Mouse (Mus musculus) heart, postnatal 0 days (tissue): ENCODE measurements at regions not wholly inside any gene's neighbourhood (a gene's known extent, or its start where the extent isn't known, plus 50 kb on each side); places are given as distances from the start of the nearest gene placed in this dataset.
A peak's percentile ranks its signal among the peaks of the same experiment; 100 is the strongest.

ENCODE experiments used
- ATAC-seq: fragments of 200-750 bp; cut with Nextera tagmentation; 2 replicates; pipeline ENCODE4 v1.8.0; 2017; ENCODE audit warnings: low read depth, moderate number of reproducible peaks, moderate library complexity; ENCODE audit not compliant: insufficient read depth
- DNase-seq: peaks from one replicate; pipeline ENCODE4 v3.0.0-alpha.2; 2016; ENCODE audit warnings: low spot score
- H3K27ac ChIP-seq: fragments of 300-500 bp; sonication (generic); 2 replicates; pipeline ENCODE4 v1.5.1; 2014; ENCODE audit warnings: low read depth, mild to moderate bottlenecking
- H3K27me3 ChIP-seq: fragments of 300-500 bp; sonication (generic); 2 replicates; pipeline ENCODE4 v1.6.1; 2014; ENCODE audit warnings: low read length, mixed read lengths; ENCODE audit not compliant: control insufficient read depth, insufficient read depth
- H3K36me3 ChIP-seq: fragments of 300-500 bp; sonication (generic); replicated peaks from 2 replicates; pipeline ENCODE4 v1.6.1; 2014; ENCODE audit warnings: low read length, mixed read lengths; ENCODE audit not compliant: control insufficient read depth, insufficient read depth
- H3K4me1 ChIP-seq: fragments of 300-500 bp; sonication (generic); 2 replicates; pipeline ENCODE4 v1.6.1; 2014; ENCODE audit warnings: antibody characterized with exemption; ENCODE audit not compliant: control insufficient read depth, insufficient read depth
- H3K4me2 ChIP-seq: fragments of 300-500 bp; sonication (generic); 2 replicates; pipeline ENCODE4 v1.6.1; 2014; ENCODE audit warnings: low read depth, mild to moderate bottlenecking, low read length, moderate library complexity
- H3K4me3 ChIP-seq: fragments of 300-500 bp; sonication (generic); 2 replicates; pipeline ENCODE4 v1.5.1; 2014; ENCODE audit warnings: low read depth, low read length
- H3K9ac ChIP-seq: fragments of 300-500 bp; sonication (generic); replicated peaks from 2 replicates; pipeline ENCODE4 v1.6.1; 2014; ENCODE audit warnings: low read depth, low read length, mixed read lengths
- H3K9me3 ChIP-seq: fragments of 300-500 bp; sonication (generic); replicated peaks from 2 replicates; pipeline ENCODE4 v1.6.1; 2016; ENCODE audit warnings: low read length; ENCODE audit not compliant: control insufficient read depth
- CTCF ChIP-seq: IDR thresholded peaks from 2 replicates; pipeline ENCODE4 v1.5.1; 2016; ENCODE audit warnings: antibody characterized with exemption, control low read depth, low read depth
- EP300 ChIP-seq: IDR thresholded peaks from 2 replicates; pipeline ENCODE4 v1.6.1; 2016; ENCODE audit warnings: antibody characterized with exemption, low read depth
- WGBS: fragments of 180-500 bp; shearing (Covaris S2); extraction: QIAGEN DNeasy Blood & Tissue Kit; methylation state at CpG from one replicate; pipeline ENCODE4 v1.1.7; 2014; 5-methylcytosine and 5-hydroxymethylcytosine counted together

DNA sequence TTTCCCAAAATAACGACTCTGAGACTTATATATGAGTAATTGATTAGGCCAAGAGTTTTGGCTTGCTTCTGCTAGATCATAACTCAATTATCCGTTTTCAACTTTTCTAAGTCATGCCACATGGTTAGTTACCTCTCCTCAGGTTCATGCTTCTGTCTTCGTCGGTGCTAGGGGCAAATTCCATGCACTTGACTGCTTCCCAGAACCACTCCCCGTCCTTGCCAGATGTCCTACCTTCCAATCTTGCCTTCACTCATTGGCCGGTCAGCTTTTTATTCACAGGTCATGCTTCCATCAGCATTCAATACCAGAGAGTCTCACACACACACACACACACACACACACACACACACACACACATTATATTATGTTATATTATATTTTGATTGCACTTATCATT is 66.4 kb upstream of the Arhgap32 start:
- TF ChIP-seq CTCF: no peak
- TF ChIP-seq EP300: no peak
- Histone ChIP-seq H3K36me3 (no peaks in the 10 kb centered on the region), H3K27me3 (no peaks in the 10 kb centered on the region), H3K9me3 (no peaks in the 10 kb centered on the region), H3K4me2 (no peak overlapping the region), H3K4me3 (no peak overlapping the region), H3K4me1 (peaks cover 7% of the 10 kb centered on the region; the same call in 1 of the 2 replicates), H3K27ac (no peak overlapping the region), H3K9ac (no peak overlapping the region)
- WGBS: 57% methylated on average over 6 of the region's 6 CpGs
- ATAC-seq (no peak), DNase-seq (no peak)

DNA sequence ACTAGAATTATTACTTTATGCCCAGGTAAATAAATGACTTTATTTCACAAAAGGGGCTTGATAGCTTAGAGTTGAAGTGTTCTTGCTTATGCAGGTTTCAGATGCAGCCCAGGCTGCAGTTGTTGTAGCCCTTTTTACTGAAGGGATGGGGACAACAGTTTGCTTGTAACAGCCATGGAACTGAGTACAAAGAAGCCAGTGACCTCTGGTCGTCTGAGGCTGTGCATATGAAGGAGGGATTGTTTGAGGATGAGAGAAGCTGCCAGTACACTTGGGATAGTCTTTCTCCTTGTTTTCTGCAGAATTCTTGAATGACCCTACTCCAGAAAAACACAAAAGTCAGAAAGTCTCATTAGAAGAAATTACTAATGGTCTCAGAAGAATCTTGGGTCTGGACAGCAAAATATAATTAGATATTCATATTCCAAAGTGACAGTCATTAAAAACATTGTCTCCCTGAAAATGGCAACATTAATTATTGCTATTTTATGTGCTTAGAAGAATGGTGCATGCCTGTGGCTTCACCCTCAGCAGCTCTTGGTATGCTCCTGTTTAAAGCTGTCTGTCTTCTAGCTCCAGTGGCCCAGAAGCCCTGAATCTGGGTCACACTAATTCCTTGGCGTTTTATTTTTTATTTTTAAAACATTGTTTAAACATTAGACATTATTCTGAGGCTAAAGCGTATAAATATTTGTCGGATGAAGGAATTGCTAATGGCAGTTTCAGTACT is 61.9 kb upstream of the Arhgap32 start:
- ATAC-seq (no peak), DNase-seq (no peak)
- H3K9me3 ChIP-seq: no peaks in the 10 kb centered on the region
- 70% methylated on average over 4 of the region's 4 CpGs for WGBS
- peaks cover 6% of the 10 kb centered on the region; the same call in 1 of the 2 replicates for H3K4me1 ChIP-seq
- no peaks in the 10 kb centered on the region for H3K27me3 ChIP-seq
- no peaks in the 10 kb centered on the region for H3K36me3 ChIP-seq
- no peak overlapping the region for H3K4me2 ChIP-seq
- H3K9ac ChIP-seq: no peak overlapping the region
- H3K4me3 ChIP-seq: no peak overlapping the region
- no peak for TF ChIP-seq EP300
- no peak for TF ChIP-seq CTCF
- no peak overlapping the region for H3K27ac ChIP-seq

DNA sequence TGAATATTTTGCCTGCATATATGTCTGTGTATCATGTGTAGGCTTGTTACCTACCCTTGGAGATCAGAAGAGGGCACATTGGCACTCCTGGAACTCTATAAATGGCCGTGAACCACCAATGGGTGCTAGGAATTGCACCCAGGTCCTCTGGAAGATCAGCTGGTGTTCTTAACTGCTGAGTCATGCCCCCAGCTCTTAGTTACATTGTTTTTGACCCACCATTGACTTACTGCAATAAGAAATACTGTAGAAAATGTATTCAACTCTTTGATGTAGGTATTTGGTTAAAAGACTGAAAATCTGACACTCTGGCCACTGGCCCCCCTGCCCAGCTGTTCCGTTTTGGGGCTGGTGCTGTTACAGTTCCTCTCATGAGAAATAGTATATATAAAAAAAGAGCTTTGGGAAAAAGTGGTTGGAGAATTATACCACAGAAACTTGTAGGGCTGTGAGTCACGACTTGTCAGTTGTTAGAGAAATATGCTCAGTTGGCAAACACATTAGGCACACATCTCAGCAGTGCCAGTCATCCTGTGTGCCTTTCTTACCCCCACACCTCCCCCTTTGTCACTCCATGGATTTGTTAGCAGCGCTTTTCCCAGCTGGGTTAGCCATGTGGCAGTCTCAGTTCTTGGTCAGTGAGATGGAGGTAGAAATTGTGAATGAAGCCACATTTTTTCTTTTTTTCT is 58.4 kb upstream of the Arhgap32 start:
- no peak overlapping the region for H3K4me2 ChIP-seq

GRCm38 (mm10) chr9:32062740-32063139 is 53.2 kb upstream of the Arhgap32 start:
- TF ChIP-seq CTCF (no peak), EP300 (no peak)
- Histone ChIP-seq H3K9ac (no peak overlapping the region), H3K4me1 (no peaks in the 10 kb centered on the region; the same call in 1 of the 2 replicates), H3K4me3 (no peak overlapping the region), H3K9me3 (no peaks in the 10 kb centered on the region), H3K4me2 (no peak overlapping the region), H3K27me3 (no peaks in the 10 kb centered on the region), H3K36me3 (no peaks in the 10 kb centered on the region), H3K27ac (no peak overlapping the region)
- WGBS: 94% methylated on average over 4 of the region's 4 CpGs
- no peak for DNase-seq
- no peak for ATAC-seq

More for the DNA sequence above, 58.4 kb upstream of the Arhgap32 start:
- Histone ChIP-seq H3K4me3 (no peak overlapping the region), H3K27ac (no peak overlapping the region), H3K4me1 (no peaks in the 10 kb centered on the region), H3K27me3 (no peaks in the 10 kb centered on the region), H3K36me3 (no peaks in the 10 kb centered on the region), H3K9ac (no peak overlapping the region), H3K9me3 (no peaks in the 10 kb centered on the region)
- no peak for DNase-seq
- TF ChIP-seq CTCF (no peak), EP300 (no peak)
- 83% methylated on average over 4 of the region's 4 CpGs for WGBS
- no peak for ATAC-seq

- no peak for ATAC-seq
- 0 out of 2 replicates have a peak overlapping the region, but pooled peaks have one; percentile 30 for H3K27ac ChIP-seq
Observed at GRCm38 (mm10) chr9:32063541-32063940, 52.4 kb upstream of the Arhgap32 start.

More at GRCm38 (mm10) chr9:32063541-32063940, 52.4 kb upstream of the Arhgap32 start:
- H3K4me3 ChIP-seq: no peak overlapping the region
- H3K27me3 ChIP-seq: no peaks in the 10 kb centered on the region
- no peak overlapping the region for H3K9ac ChIP-seq
- TF ChIP-seq CTCF (no peak), EP300 (no peak)
- no peak for DNase-seq
- WGBS: 57% methylated on average over 6 of the region's 6 CpGs
- no peaks in the 10 kb centered on the region for H3K36me3 ChIP-seq
- H3K4me1 ChIP-seq: no peaks in the 10 kb centered on the region; the same call in 1 of the 2 replicates
- H3K9me3 ChIP-seq: no peaks in the 10 kb centered on the region
- no peak overlapping the region for H3K4me2 ChIP-seq
